Mouse (Mus musculus) heart, postnatal 0 days (tissue): ENCODE measurements around the gene Chadl.

Source experiments
- CTCF ChIP-seq: IDR thresholded peaks from 2 replicates; pipeline ENCODE4 v1.5.1; 2016; ENCODE audit warnings: antibody characterized with exemption, control low read depth, low read depth
- EP300 ChIP-seq: IDR thresholded peaks from 2 replicates; pipeline ENCODE4 v1.6.1; 2016; ENCODE audit warnings: antibody characterized with exemption, low read depth

- TF ChIP-seq CTCF (no peak), EP300 (no peak)
Measured at GRCm38 (mm10) chr15:81697175-81697574, at the start of gene Chadl.
